Mouse (Mus musculus) heart, postnatal 0 days (tissue): ENCODE results near the gene Ucp1.

Experiments
- CTCF ChIP-seq: IDR thresholded peaks from 2 replicates; pipeline ENCODE4 v1.5.1; 2016; ENCODE audit warnings: antibody characterized with exemption, control low read depth, low read depth
- EP300 ChIP-seq: IDR thresholded peaks from 2 replicates; pipeline ENCODE4 v1.6.1; 2016; ENCODE audit warnings: antibody characterized with exemption, low read depth

- TF ChIP-seq CTCF = no peak
- TF ChIP-seq EP300 = no peak
These were observed 39.3 kb upstream of the Ucp1 start for GRCm38 (mm10) chr8:83250858-83251257.
